Mouse (Mus musculus) forebrain, postnatal 0 days (tissue): Measurements from ENCODE around the gene Vmn1r236. TPM values are rescaled to one million over a fixed set of nuclear protein-coding genes. Genes with fewer than 3 reads are reported as not detected.
A peak's percentile ranks its signal among the peaks of the same experiment; 100 is the strongest.

Source experiments
- ATAC-seq: fragments of 200-750 bp; cut with Nextera tagmentation; 2 replicates; pipeline ENCODE4 v1.8.0; 2017; ENCODE audit warnings: mild to moderate bottlenecking, moderate library complexity
- DNase-seq: peaks from one replicate; pipeline ENCODE4 v3.0.0-alpha.2; 2015
- H3K27ac ChIP-seq: fragments of 300-500 bp; sonication (generic); 2 replicates; pipeline ENCODE4 v1.5.1; 2014; ENCODE audit warnings: low read depth, mild to moderate bottlenecking, antibody characterized with exemption, low read length, moderate library complexity, mixed read lengths
- H3K27me3 ChIP-seq: fragments of 300-500 bp; sonication (generic); 2 replicates; pipeline ENCODE4 v1.6.1; 2014; ENCODE audit warnings: mild to moderate bottlenecking, low read length, mixed read lengths; ENCODE audit not compliant: insufficient read depth
- H3K36me3 ChIP-seq: fragments of 300-500 bp; sonication (generic); 2 replicates; pipeline ENCODE4 v1.6.1; 2014; ENCODE audit warnings: mild to moderate bottlenecking, moderate library complexity; ENCODE audit not compliant: insufficient read depth
- H3K4me1 ChIP-seq: fragments of 300-500 bp; sonication (generic); 2 replicates; pipeline ENCODE4 v1.6.1; 2014; ENCODE audit warnings: antibody characterized with exemption; ENCODE audit not compliant: insufficient read depth
- H3K4me2 ChIP-seq: fragments of 300-500 bp; sonication (generic); 2 replicates; pipeline ENCODE4 v1.6.1; 2014; ENCODE audit warnings: low read depth, mild to moderate bottlenecking, moderate library complexity
- H3K4me3 ChIP-seq: fragments of 300-500 bp; sonication (generic); 2 replicates; pipeline ENCODE4 v1.5.1; 2014; ENCODE audit warnings: low read depth, low read length, mixed read lengths
- H3K9ac ChIP-seq: fragments of 300-500 bp; sonication (generic); 2 replicates; pipeline ENCODE4 v1.6.1; 2014; ENCODE audit warnings: mild to moderate bottlenecking
- H3K9me3 ChIP-seq: fragments of 300-500 bp; sonication (generic); 2 replicates; pipeline ENCODE4 v1.6.1; 2016; ENCODE audit warnings: low read length
- CTCF ChIP-seq: sonication (generic); IDR thresholded peaks from 2 replicates; pipeline ENCODE4 v1.5.1; 2016; ENCODE audit warnings: antibody characterized with exemption, control low read depth, low read depth
- WGBS: fragments of 180-500 bp; shearing (Covaris S2); extraction: QIAGEN DNeasy Blood & Tissue Kit; methylation state at CpG from one replicate; pipeline ENCODE4 v1.1.7; 2014; 5-methylcytosine and 5-hydroxymethylcytosine counted together
- microRNA-seq, 2 experiments: library from miRNA; unstranded; fragments of <30 nt; microRNA quantifications; one replicate each; pipeline ENCODE4; 2016
- polyA plus RNA-seq: library from polyadenylated mRNA; unstranded; fragments of >200 nt; fragmentation: Nextera tagmentation; extraction: Ambion mirVana; gene quantifications from 2 replicates; pipeline ENCODE4 v1.2.1, GENCODE M21; 2015
- total RNA-seq: library from RNA; depleted of rRNA; stranded (reverse); fragments of >200 nt; gene quantifications from 2 replicates; pipeline ENCODE4 v1.2.3, GENCODE M21; 2014; rRNA removed

Gene Vmn1r236
- total RNA-seq (not detected in 2 replicates), polyA plus RNA-seq (not detected in 2 replicates)

- H3K27ac ChIP-seq: no peak within 1 kb of the TSS
- H3K4me2 ChIP-seq: no peak within 1 kb of the TSS
- H3K4me1 ChIP-seq: no peaks in the 10 kb centered on the region
- no peak within 1 kb of the TSS for H3K4me3 ChIP-seq
- no peaks in the 10 kb centered on the region for H3K36me3 ChIP-seq
- H3K27me3 ChIP-seq: no peaks in the 10 kb centered on the region
- DNase-seq (no peak), ATAC-seq (no peak)
- H3K9me3 ChIP-seq: no peaks in the 10 kb centered on the region
- TF ChIP-seq CTCF: no peak
- no peak within 1 kb of the TSS for H3K9ac ChIP-seq
- 81% methylated on average over 3 of the region's 3 CpGs for WGBS
Measured at GRCm38 (mm10) chr17:21282642-21283041, at the start of gene Vmn1r236. Gene Vmn1r236 (plus strand): TSS chr17:21282942.

GRCm38 (mm10) chr17:21256111-21256510 is 26.6 kb upstream of the Vmn1r236 start, which contains the start of gene Vmn1r235:
Gene Vmn1r235 (plus strand): TSS chr17:21256411.
- ATAC-seq: no peak
- no peak for DNase-seq
- H3K27me3 ChIP-seq: no peaks in the 10 kb centered on the region
- no peak within 1 kb of the TSS for H3K9ac ChIP-seq
- H3K36me3 ChIP-seq: no peaks in the 10 kb centered on the region
- H3K4me3 ChIP-seq: no peak within 1 kb of the TSS
- no peak within 1 kb of the TSS for H3K4me2 ChIP-seq
- TF ChIP-seq CTCF: no peak
- H3K27ac ChIP-seq: no peak within 1 kb of the TSS
- H3K4me1 ChIP-seq: no peaks in the 10 kb centered on the region
- H3K9me3 ChIP-seq: no peaks in the 10 kb centered on the region

- 15% methylated on average over 4 of the region's 4 CpGs for WGBS
- Histone ChIP-seq H3K4me3 (no peak overlapping the region), H3K4me1 (no peaks in the 10 kb centered on the region), H3K4me2 (no peak overlapping the region), H3K27me3 (no peaks in the 10 kb centered on the region), H3K9ac (no peak overlapping the region), H3K27ac (no peak overlapping the region), H3K36me3 (no peaks in the 10 kb centered on the region), H3K9me3 (no peaks in the 10 kb centered on the region)
- DNase-seq (peak; percentile 77), ATAC-seq (no peak)
- peak; percentile 62 for TF ChIP-seq CTCF
Measured at GRCm38 (mm10) chr17:21272103-21272502, 10.6 kb upstream of the Vmn1r236 start.

GRCm38 (mm10) chr17:21284395-21284794 is 1.7 kb downstream of the Vmn1r236 start:
- H3K27me3 ChIP-seq: no peaks in the 10 kb centered on the region
- no peak overlapping the region for H3K9ac ChIP-seq
- H3K4me2 ChIP-seq: no peak overlapping the region
- H3K9me3 ChIP-seq: no peaks in the 10 kb centered on the region
- no peaks in the 10 kb centered on the region for H3K4me1 ChIP-seq
- no peak overlapping the region for H3K27ac ChIP-seq
- no peaks in the 10 kb centered on the region for H3K36me3 ChIP-seq
- ATAC-seq: no peak
- no peak for DNase-seq
- H3K4me3 ChIP-seq: no peak overlapping the region
- no peak for TF ChIP-seq CTCF

DNA sequence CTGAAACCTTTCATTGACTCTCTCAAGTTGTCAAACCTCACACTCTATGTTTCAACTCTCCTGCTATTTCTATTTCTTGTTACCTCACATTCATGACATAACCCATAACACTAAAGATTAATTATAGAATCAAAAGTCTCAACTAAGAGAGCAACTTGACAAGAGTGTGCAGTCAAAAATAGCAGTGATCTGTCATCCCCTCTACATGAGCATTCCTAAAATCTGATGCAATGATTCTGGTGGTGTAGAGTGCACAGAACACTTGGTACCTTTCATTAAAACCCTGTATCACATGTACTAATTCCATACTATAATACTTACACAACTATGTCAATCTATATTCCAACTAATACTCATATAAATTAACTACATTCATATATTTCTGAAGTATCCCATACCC is 7.0 kb downstream of the Vmn1r236 start:
- Histone ChIP-seq H3K4me2 (no peak overlapping the region), H3K9me3 (no peaks in the 10 kb centered on the region), H3K4me3 (no peak overlapping the region), H3K4me1 (no peaks in the 10 kb centered on the region), H3K27ac (no peak overlapping the region), H3K36me3 (no peaks in the 10 kb centered on the region), H3K27me3 (no peaks in the 10 kb centered on the region), H3K9ac (no peak overlapping the region)
- no peak for DNase-seq
- no peak for ATAC-seq
- TF ChIP-seq CTCF: no peak

DNA sequence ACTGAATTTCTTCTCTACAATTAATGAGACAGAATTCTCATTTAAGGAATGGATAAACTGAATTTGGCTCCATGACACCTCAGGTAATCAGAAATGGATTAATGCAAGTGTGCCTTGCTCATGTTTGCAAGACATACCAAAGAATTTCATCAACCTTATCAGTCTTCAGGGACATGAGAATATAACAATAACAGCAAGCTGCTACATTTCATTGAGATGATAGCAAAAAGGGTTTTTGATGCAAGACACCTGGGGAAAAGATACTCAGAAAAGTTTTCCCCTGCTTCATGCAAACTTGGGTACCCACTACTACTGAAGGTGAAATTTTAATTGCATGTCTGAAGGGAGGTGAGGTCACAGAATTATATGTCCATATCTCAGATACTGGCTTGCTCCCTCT is 28.8 kb downstream of the Vmn1r236 start, which contains the start of gene Vmn1r237:
Vmn1r237 (plus strand) TSS at position 301 of the 400 bp plus-strand sequence.
- no peaks in the 10 kb centered on the region for H3K36me3 ChIP-seq
- H3K9me3 ChIP-seq: no peaks in the 10 kb centered on the region; the same call in 1 of the 2 replicates
- no peak for DNase-seq
- H3K27me3 ChIP-seq: no peaks in the 10 kb centered on the region
- no peaks in the 10 kb centered on the region for H3K4me1 ChIP-seq
- TF ChIP-seq CTCF: no peak
- H3K4me2 ChIP-seq: no peak within 1 kb of the TSS
- no peak for ATAC-seq
- H3K4me3 ChIP-seq: no peak within 1 kb of the TSS
- no peak within 1 kb of the TSS for H3K9ac ChIP-seq
- H3K27ac ChIP-seq: no peak within 1 kb of the TSS

Small RNAs within 50 kb of the gene (microRNA-seq; reads per million reads assigned to microRNA genes)
- 0 reads per million in 2 experiments for gene Gm26384

Other genes starting within 250 kb of the Vmn1r236 start
- gene Vmn1r234, start 56.9 kb upstream of the Vmn1r236 start, total RNA-seq: not detected in 2 replicates
- gene Vmn1r234, start 56.9 kb upstream of the Vmn1r236 start, polyA plus RNA-seq: not detected in 2 replicates
- gene Vmn1r235, start 26.5 kb upstream of the Vmn1r236 start, total RNA-seq: not detected in 2 replicates
- gene Vmn1r235, start 26.5 kb upstream of the Vmn1r236 start, polyA plus RNA-seq: not detected in 2 replicates
- not detected in 2 replicates for gene Vmn1r237, start 28.9 kb downstream of the Vmn1r236 start, total RNA-seq
- not detected in 2 replicates for gene Vmn1r237, start 28.9 kb downstream of the Vmn1r236 start, polyA plus RNA-seq
- 5.1 and 5.2 TPM in 2 replicates for gene Zfp677, start 100.8 kb downstream of the Vmn1r236 start, total RNA-seq
- 1.1 and 2.1 TPM in 2 replicates for gene Zfp677, start 100.8 kb downstream of the Vmn1r236 start, polyA plus RNA-seq
- 3.1 and 4.2 TPM in 2 replicates for gene Zfp54, start 140.3 kb downstream of the Vmn1r236 start, total RNA-seq
- 1.3 and 3.0 TPM in 2 replicates for gene Zfp54, start 140.3 kb downstream of the Vmn1r236 start, polyA plus RNA-seq
- gene Zfp51, start 167.4 kb downstream of the Vmn1r236 start, total RNA-seq: 6.5 and 7.7 TPM in 2 replicates
- gene Zfp51, start 167.4 kb downstream of the Vmn1r236 start, polyA plus RNA-seq: 6.0 and 6.6 TPM in 2 replicates
- 6.2 and 6.6 TPM in 2 replicates for gene Zfp53, start 206.1 kb downstream of the Vmn1r236 start, total RNA-seq
- gene Zfp53, start 206.1 kb downstream of the Vmn1r236 start, polyA plus RNA-seq: 8.0 and 11.3 TPM in 2 replicates